Comparison of ENCODE assay signal across 16 mouse cellular contexts in genomic region chr13:24976384-24976783, GRCm38 (mm10). TPM values are rescaled to one million over a fixed set of nuclear protein-coding genes. Genes with fewer than 3 reads are reported as not detected.
A peak's percentile ranks its signal among the peaks of the same experiment; 100 is the strongest.
DNase-seq lines count a peak whose midpoint lies in the region; ATAC-seq lines count a peak whose summit lies in the region.
"Had no signal": no experiment of that assay in that cellular context is flagged by ENCODE, and none has a peak within 500 bp of the region (broad histone marks: within the 10 kb centered on the region; RNA-seq: fewer than 3 reads in every experiment).

No protein-coding gene starts in this region.

- ATAC-seq in midbrain, embryonic 15.5 days (replicated peaks), result 0 out of 2 replicates have a peak, but pooled peaks have one; percentile 17
- ATAC-seq in midbrain, embryonic 16.5 days, result no peak
- ATAC-seq in hindbrain, embryonic 16.5 days, result peak; percentile 58
- ATAC-seq in activated CD4-positive, CD25-positive, alpha-beta regulatory T cell, adult 4 months, result no peak

- no peaks in the 10 kb centered on the region for H3K27me3 ChIP-seq in midbrain, embryonic 15.5 days (replicated peaks)
- no peaks in the 10 kb centered on the region for H3K27me3 ChIP-seq in midbrain, embryonic 16.5 days (ENCODE audit: control insufficient read depth, insufficient read depth, low read depth, low read length)
- no peaks in the 10 kb centered on the region for H3K27me3 ChIP-seq in hindbrain, embryonic 16.5 days (replicated peaks; ENCODE audit: control insufficient read depth, insufficient read depth, low read length)
- H3K27me3 ChIP-seq: embryonic facial prominence, embryonic 15.5 days; limb, embryonic 15.5 days had no signal

- DNase-seq in frontal cortex, adult 2 months (ENCODE audit: extremely low spot score in 1 of 2, low spot score in 1 of 2), result peak; percentile 20 to 43
- no peak for DNase-seq in frontal cortex, postnatal 25 days (ENCODE audit: low spot score in 2 of 2)
- DNase-seq in retina, embryonic 14.5 days (ENCODE audit: low spot score), result peak; percentile 13
- no peak for DNase-seq in urinary bladder, postnatal 10 days (ENCODE audit: low spot score)
- DNase-seq: adrenal gland, adult 8-10 months; heart, adult 18-20 months; thymus, postnatal 4 days had no signal

- H3K4me1 ChIP-seq in midbrain, embryonic 15.5 days, result no peaks in the 10 kb centered on the region
- H3K4me1 ChIP-seq in midbrain, embryonic 16.5 days (ENCODE audit: control insufficient read depth, insufficient read depth, low read length), result no peaks in the 10 kb centered on the region
- no peaks in the 10 kb centered on the region for H3K4me1 ChIP-seq in hindbrain, embryonic 16.5 days (ENCODE audit: control insufficient read depth, insufficient read depth, low read depth, low read length)
- H3K4me1 ChIP-seq: limb, embryonic 15.5 days had no signal

- H3K9ac ChIP-seq in midbrain, embryonic 15.5 days, result no peak overlapping the region
- H3K9ac ChIP-seq in midbrain, embryonic 16.5 days (ENCODE audit: low read depth, low read length), result no peak overlapping the region
- H3K9ac ChIP-seq in hindbrain, embryonic 16.5 days (ENCODE audit: low read depth, low read length), result no peak overlapping the region
- H3K9ac ChIP-seq: embryonic facial prominence, embryonic 15.5 days; limb, embryonic 15.5 days had no signal

- no peaks in the 10 kb centered on the region for H3K9me3 ChIP-seq in midbrain, embryonic 15.5 days
- no peaks in the 10 kb centered on the region for H3K9me3 ChIP-seq in midbrain, embryonic 16.5 days (replicated peaks; ENCODE audit: control insufficient read depth, low read length, poor library complexity, severe bottlenecking)
- no peaks in the 10 kb centered on the region for H3K9me3 ChIP-seq in hindbrain, embryonic 16.5 days (ENCODE audit: control insufficient read depth, low read length)
- H3K9me3 ChIP-seq: embryonic facial prominence, embryonic 15.5 days; limb, embryonic 15.5 days had no signal

- H3K27ac ChIP-seq in midbrain, embryonic 15.5 days, result no peak overlapping the region
- no peak overlapping the region for H3K27ac ChIP-seq in midbrain, embryonic 16.5 days (ENCODE audit: low read length)
- no peak overlapping the region for H3K27ac ChIP-seq in hindbrain, embryonic 16.5 days (ENCODE audit: low read depth, low read length)
- H3K27ac ChIP-seq: embryonic facial prominence, embryonic 15.5 days; left cerebral cortex, adult 2 months; limb, embryonic 15.5 days; stomach, postnatal 0 days had no signal

- no peak overlapping the region for H3K4me3 ChIP-seq in midbrain, embryonic 15.5 days
- no peak overlapping the region for H3K4me3 ChIP-seq in midbrain, embryonic 16.5 days (ENCODE audit: low read depth, low read length)
- no peak overlapping the region for H3K4me3 ChIP-seq in hindbrain, embryonic 16.5 days (ENCODE audit: low read length)
- H3K4me3 ChIP-seq: embryonic facial prominence, embryonic 15.5 days; left cerebral cortex, adult 2 months; limb, embryonic 15.5 days; megakaryocyte, embryonic 14.5 days had no signal

- H3K4me2 ChIP-seq in midbrain, embryonic 15.5 days, result no peak overlapping the region
- H3K4me2 ChIP-seq in midbrain, embryonic 16.5 days (ENCODE audit: low read length), result no peak overlapping the region
- no peak overlapping the region for H3K4me2 ChIP-seq in hindbrain, embryonic 16.5 days (ENCODE audit: low read length)
- H3K4me2 ChIP-seq: embryonic facial prominence, embryonic 15.5 days; limb, embryonic 15.5 days had no signal

- 61% methylated on average over 4 of the region's 4 CpGs for WGBS in midbrain, embryonic 15.5 days
- 68% methylated on average over 4 of the region's 4 CpGs for WGBS in midbrain, embryonic 16.5 days
- WGBS in hindbrain, embryonic 16.5 days, result 56% methylated on average over 4 of the region's 4 CpGs

- no peaks in the 10 kb centered on the region for H3K36me3 ChIP-seq in midbrain, embryonic 15.5 days (replicated peaks)
- H3K36me3 ChIP-seq in midbrain, embryonic 16.5 days (ENCODE audit: control insufficient read depth, insufficient read depth, low read length), result no peaks in the 10 kb centered on the region
- no peaks in the 10 kb centered on the region for H3K36me3 ChIP-seq in hindbrain, embryonic 16.5 days (ENCODE audit: control insufficient read depth, insufficient read depth, low read length)
- H3K36me3 ChIP-seq: embryonic facial prominence, embryonic 15.5 days; limb, embryonic 15.5 days had no signal

RNA-seq across cellular contexts. Expression of gene Gpld1, which starts 33.4 kb away (rescaled TPM):
- polyA plus RNA-seq in frontal cortex, adult 2 months (2012; rRNA removed), result 18.5 and 18.6 TPM in 2 replicates
- polyA plus RNA-seq in midbrain, embryonic 15.5 days (2015; fragmentation: Nextera tagmentation; extraction: Ambion mirVana), result 2.0 and 3.0 TPM in 2 replicates
- 2.8 and 3.5 TPM in 2 replicates for polyA plus RNA-seq in midbrain, embryonic 16.5 days (2015; fragmentation: Nextera tagmentation; extraction: Ambion mirVana)
- 2.6 and 3.0 TPM in 2 replicates for polyA plus RNA-seq in hindbrain, embryonic 16.5 days (2015; fragmentation: Nextera tagmentation; extraction: Ambion mirVana)
- 1 to 10 TPM in 1 of 2 experiments, under 1 TPM in 1; 0.98 to 2.4 TPM for polyA plus RNA-seq in activated CD4-positive, CD25-positive, alpha-beta regulatory T cell, adult 4 months (2017; shearing (Covaris generic))

RNA-seq across cellular contexts. Expression of gene Aldh5a1, which starts 38.9 kb away (rescaled TPM):
- polyA plus RNA-seq in frontal cortex, adult 2 months (2012; rRNA removed), result 42.5 and 44.2 TPM in 2 replicates
- 12.5 and 12.6 TPM in 2 replicates for polyA plus RNA-seq in midbrain, embryonic 15.5 days (2015; fragmentation: Nextera tagmentation; extraction: Ambion mirVana)
- polyA plus RNA-seq in midbrain, embryonic 16.5 days (2015; fragmentation: Nextera tagmentation; extraction: Ambion mirVana), result 12.8 and 14.0 TPM in 2 replicates
- 15.4 and 15.8 TPM in 2 replicates for polyA plus RNA-seq in hindbrain, embryonic 16.5 days (2015; fragmentation: Nextera tagmentation; extraction: Ambion mirVana)
- polyA plus RNA-seq in activated CD4-positive, CD25-positive, alpha-beta regulatory T cell, adult 4 months (2017; shearing (Covaris generic)), result under 1 TPM; 0.20 to 0.49 TPM

RNA-seq across cellular contexts. Expression of gene Mrs2, which starts 43.8 kb away (rescaled TPM):
- polyA plus RNA-seq in frontal cortex, adult 2 months (2012; rRNA removed), result 38.1 and 47.1 TPM in 2 replicates
- polyA plus RNA-seq in midbrain, embryonic 15.5 days (2015; fragmentation: Nextera tagmentation; extraction: Ambion mirVana), result 17.3 and 18.9 TPM in 2 replicates
- 14.9 and 19.3 TPM in 2 replicates for polyA plus RNA-seq in midbrain, embryonic 16.5 days (2015; fragmentation: Nextera tagmentation; extraction: Ambion mirVana)
- polyA plus RNA-seq in hindbrain, embryonic 16.5 days (2015; fragmentation: Nextera tagmentation; extraction: Ambion mirVana), result 12.8 and 14.7 TPM in 2 replicates
- polyA plus RNA-seq in activated CD4-positive, CD25-positive, alpha-beta regulatory T cell, adult 4 months (2017; shearing (Covaris generic)), result 1 to 10 TPM; 5.6 to 5.7 TPM

Comparison
In these comparisons a context has a peak if more than half of its experiments do, and no peak if none do; other contexts are left out.
1. DNase-seq: peak in frontal cortex, adult 2 months (2 of 2) and retina, embryonic 14.5 days (single experiment); none in frontal cortex, postnatal 25 days (0 of 2) and urinary bladder, postnatal 10 days (single experiment).
2. ATAC-seq: peak in midbrain, embryonic 15.5 days (single experiment) and hindbrain, embryonic 16.5 days (single experiment); none in midbrain, embryonic 16.5 days (single experiment) and activated CD4-positive, CD25-positive, alpha-beta regulatory T cell, adult 4 months (single experiment).